Mouse (Mus musculus) spleen, postnatal 14 days (tissue): ENCODE data around the gene Cox8b.
A peak's percentile ranks its signal among the peaks of the same experiment; 100 is the strongest.

Experiments used
- DNase-seq, 2 experiments: peaks; one replicate each; pipeline ENCODE4 v3.0.0; 2021 to 2022; ENCODE audit warnings: low spot score in 2 of 2

The Cox8b gene

GRCm38 (mm10) chr7:140900220-140900619 is at the start of gene Cox8b:
Gene Cox8b (minus strand): TSS chr7:140900446.
- DNase-seq: no peak

GRCm38 (mm10) chr7:140949255-140949654 is 49.0 kb upstream of the Cox8b start:
- no peak for DNase-seq

- DNase-seq: no peak
Measured at GRCm38 (mm10) chr7:140948161-140948560, 47.9 kb upstream of the Cox8b start.

- DNase-seq: no peak
Measured at GRCm38 (mm10) chr7:140946980-140947379, 46.7 kb upstream of the Cox8b start.

DNA sequence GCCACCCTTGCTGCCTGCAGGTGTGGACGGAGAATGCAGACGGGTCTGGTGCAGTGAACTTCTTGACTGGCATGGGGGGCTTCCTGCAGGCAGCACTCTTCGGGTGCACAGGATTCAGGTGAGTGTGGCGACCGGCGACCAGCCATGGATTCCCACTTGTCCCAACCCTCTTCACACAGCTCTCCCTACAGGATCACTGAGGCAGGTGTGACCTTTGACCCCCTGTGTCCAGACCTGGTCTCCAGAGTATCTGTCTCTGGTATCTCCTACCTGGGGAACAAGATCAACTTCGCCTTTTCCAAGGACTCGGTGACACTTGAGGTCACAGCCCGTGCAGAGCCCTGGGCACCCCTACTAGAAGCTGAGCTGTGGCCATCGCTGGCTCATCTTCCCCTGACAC is 46.1 kb upstream of the Cox8b start:
- DNase-seq: no peak

DNA sequence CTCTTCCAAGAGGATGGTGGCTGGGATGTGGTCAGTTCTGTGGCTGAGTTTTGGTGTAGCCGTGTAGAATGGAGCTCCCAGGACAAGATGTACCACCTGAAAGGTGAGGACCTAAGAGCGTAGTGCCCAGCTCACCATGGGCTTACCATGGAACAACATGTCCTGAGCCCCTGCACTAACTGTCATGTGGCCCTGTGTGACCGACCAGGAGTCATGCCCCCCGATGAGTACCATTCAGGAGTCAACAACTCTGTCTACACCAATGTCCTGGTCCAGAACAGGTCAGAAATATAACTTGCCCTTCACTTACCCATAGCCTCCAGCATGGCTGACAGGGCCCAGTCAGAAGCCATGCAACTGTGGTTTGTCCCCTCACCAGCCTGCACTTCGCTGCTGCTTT is 45.0 kb upstream of the Cox8b start:
- no peak for DNase-seq

DNA sequence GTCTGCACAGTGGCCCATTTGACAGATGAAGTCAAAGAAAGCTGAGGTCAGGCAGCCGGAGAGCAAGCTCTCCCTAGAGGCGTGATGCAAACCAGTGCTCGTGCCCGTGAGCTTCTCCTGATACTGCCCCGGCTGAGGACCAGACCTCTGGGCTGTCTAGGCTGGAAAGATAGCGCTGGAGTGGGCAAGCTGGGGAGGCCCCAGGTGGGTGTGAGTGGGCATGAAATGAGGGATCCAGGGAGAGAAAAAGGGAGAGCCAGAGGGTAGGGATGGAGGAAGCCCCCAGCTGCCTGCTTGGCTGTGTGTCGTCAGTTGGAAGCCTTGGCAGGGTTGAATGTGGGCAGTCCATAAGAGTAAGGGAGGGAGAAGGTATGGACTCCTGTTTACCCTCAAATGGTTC is 44.0 kb upstream of the Cox8b start:
- no peak for DNase-seq

GRCm38 (mm10) chr7:140943356-140943755 is 43.1 kb upstream of the Cox8b start:
- no peak for DNase-seq

DNA sequence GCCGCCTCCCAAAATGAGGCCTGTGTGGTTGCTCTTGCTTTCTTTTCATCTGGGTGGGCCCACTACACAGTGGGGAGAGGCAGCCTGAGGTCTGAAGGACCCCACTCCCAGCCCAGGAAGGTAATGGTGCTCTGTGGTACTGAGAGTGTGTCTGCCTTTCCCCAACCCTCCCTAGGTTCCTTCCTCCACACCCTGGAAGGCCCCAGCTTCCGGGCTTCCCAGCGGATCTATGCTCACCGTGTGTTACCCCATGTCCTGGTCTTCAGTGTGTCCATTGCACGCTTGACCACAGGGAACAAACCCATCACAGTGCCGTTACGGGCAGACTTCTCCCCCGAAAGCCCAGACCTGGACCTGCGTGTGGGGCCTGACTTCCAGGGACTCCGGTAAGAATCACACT is 42.6 kb upstream of the Cox8b start:
- DNase-seq: no peak

GRCm38 (mm10) chr7:140942341-140942740 is 42.1 kb upstream of the Cox8b start:
- no peak for DNase-seq

DNA sequence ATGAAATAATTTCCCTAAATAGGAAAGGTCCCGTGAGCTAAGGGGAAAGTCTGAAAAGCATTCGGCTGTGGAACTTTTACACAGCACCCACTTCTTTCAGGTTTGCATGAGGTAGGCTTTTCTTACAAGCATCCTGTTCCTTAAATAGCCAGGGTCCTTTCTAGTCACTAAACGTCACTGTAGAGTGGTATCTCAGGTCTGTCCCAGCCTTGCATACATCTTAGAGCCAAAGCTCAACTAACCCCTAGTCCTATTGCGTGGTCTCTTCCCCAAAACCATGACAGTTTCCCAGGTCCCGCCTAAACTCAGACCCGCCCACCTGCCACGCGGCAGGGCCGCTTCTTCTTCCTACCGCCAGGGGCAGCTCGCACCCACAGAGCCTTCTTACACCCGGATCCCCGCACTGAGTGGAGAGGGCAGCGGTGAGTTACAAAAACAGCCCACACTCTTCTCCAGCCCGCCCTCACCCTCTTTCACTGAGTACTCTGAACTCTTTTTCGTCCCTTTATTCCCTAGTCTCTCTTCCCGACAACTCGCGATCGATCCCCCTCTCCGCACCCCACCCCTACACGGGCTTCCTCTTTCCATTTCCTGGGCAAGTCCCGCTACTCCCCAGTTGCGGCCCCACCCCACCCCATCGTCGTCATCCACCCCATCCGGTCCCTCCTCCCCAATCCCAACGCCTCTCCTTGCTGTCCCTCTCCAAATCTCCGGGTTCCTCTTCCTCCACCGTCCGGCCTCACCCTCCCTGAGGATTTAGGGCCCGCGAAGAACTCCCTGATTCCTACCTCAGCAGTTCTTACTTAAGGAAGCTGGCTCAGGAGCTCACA is 41.2 kb upstream of the Cox8b start, which contains the start of gene Pgghg:
Gene Pgghg (plus strand): TSS at position 170 of the 830 bp plus-strand sequence.
- DNase-seq: peak; percentile 53 to 70

DNA sequence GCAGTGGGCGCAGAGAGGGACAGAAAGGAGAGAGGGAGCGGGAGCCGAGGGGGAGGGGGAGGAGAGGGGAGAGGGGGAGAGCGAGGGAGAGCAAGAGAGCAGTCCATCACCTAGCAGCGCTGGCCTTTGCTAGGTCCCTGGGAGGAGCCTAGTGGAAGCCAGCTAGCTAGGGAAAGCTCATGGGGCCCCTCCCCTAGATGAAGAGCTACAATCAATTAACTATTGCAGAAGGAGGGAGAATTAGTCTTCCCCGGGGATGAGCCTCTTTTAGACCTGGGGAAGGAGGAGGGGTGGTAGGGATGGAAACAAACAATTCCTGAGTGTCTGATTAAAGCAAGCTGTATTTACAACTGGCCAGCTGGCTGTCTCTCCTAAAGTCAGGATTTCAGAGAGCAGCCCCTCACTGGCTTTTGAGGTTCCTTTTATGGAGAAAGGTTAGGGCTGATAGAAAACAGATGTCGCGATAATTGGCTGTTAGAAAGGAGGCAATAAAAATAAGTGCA is 39.5 kb upstream of the Cox8b start:
- DNase-seq: no peak

GRCm38 (mm10) chr7:140938896-140939295 is 38.6 kb upstream of the Cox8b start:
- DNase-seq: no peak

DNA sequence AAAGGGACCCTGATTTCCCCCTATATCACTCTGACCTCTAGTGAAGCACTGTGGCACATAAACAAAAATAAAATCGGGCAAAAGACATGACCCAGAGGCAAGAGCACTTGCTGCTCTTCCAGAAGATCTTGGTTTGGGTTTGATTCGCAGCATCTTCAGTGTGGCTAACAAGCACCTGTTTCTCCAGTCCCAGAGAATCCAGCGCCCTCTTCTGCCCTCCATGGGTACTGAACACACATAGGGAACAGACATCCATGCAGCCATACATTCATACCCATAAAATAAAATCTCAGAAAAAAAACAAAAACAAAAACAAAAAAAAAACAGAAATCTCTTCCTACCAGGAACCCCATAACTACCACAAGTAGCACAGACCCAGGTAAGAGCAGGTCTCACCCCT is 38.2 kb upstream of the Cox8b start:
- DNase-seq: no peak

DNA sequence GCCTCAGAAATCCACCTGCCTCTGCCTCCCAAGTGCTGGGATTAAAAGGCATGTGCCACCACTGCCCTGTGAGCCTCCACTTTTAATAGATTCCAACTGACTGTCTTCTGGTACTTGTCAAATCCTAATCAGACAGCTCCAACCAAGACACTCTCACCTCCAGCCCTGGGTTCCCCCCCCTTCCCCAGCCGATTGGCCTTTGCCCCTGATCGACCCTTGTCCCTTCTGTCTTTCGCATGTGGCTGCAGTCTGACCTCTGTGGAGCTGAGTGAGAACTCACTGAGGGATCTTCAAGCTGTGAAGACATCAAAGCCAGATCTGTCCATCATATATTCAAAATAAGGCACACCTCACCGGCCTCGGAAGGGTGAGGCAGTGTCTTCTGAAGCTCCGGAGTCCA is 26.9 kb upstream of the Cox8b start:
- no peak for DNase-seq

DNA sequence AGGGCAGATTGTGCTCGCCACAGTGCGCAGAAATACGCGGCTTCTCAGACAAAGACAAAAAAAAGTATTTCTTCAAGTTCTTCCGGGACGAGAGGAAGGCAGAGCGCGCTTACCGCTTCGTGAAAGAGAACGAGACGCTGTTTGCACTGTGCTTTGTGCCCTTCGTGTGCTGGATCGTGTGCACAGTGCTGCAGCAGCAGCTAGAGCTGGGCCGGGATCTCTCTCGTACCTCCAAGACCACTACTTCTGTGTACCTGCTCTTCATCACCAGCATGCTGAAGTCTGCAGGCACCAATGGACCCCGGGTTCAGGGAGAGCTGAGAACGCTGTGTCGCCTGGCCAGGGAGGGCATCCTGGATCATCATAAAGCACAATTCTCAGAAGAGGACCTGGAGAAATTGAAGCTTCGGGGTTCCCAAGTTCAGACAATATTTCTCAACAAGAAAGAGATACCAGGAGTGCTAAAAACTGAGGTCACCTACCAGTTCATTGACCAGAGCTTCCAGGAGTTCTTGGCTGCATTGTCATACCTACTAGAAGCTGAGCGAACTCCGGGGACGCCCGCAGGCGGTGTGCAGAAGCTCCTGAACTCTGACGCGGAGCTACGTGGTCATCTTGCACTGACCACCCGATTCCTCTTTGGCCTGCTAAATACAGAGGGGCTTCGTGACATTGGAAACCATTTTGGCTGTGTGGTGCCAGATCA is 23.0 kb upstream of the Cox8b start:
- DNase-seq: no peak

- DNase-seq: no peak
Measured at GRCm38 (mm10) chr7:140922398-140923069, 22.3 kb upstream of the Cox8b start.

- DNase-seq: no peak
Measured at GRCm38 (mm10) chr7:140921225-140921975, 21.2 kb upstream of the Cox8b start.

- DNase-seq: no peak
Measured at GRCm38 (mm10) chr7:140920418-140921029, 20.3 kb upstream of the Cox8b start, which contains the start of gene Nlrp6. Gene Nlrp6 (plus strand): TSS chr7:140920902.

DNA sequence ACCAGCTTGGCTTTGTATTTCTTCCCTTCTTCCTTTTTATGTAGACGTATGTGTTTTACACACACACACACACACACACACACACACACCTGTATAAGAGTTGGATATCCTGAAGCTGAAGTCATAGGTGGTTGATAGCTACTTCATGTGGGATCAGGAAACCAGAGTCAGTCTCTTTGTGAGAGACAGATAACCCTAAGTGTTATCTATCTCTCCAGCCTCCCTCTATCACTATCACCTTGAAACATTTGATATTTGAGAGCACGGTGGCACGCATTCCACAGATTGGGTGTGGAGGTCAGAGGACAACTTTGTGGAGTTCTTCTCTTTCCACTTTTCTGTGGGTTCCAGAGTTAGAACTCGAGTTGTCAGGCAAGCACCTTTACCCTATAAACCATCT is 19.7 kb upstream of the Cox8b start:
- DNase-seq: no peak

GRCm38 (mm10) chr7:140914031-140914690 is 13.9 kb upstream of the Cox8b start:
- no peak for DNase-seq
